Mouse (Mus musculus) monocyte, adult 2 months (primary cell): Measurements from ENCODE around the gene Rasa4.
"Not testable (repeated sequence)": the region's sequence is repeated elsewhere in the genome, so short reads cannot be mapped to it uniquely, and the experiment has no call there.

ENCODE experiments used
- DNase-seq, 2 experiments: peaks; one replicate each; pipeline ENCODE4 v3.0.0; 2022; ENCODE audit warnings: low spot score in 2 of 2, low read depth in 1 of 2

The Rasa4 gene

GRCm38 (mm10) chr5:136066404-136067148, 17.1 kb upstream of the Rasa4 start:
- not testable (repeated sequence) for DNase-seq

GRCm38 (mm10) chr5:136069411-136069810, 14.3 kb upstream of the Rasa4 start:
- DNase-seq: no peak

- DNase-seq: no peak
Measured at GRCm38 (mm10) chr5:136073051-136073450, 10.7 kb upstream of the Rasa4 start.

- no peak for DNase-seq
Measured at GRCm38 (mm10) chr5:136073526-136073925, 10.2 kb upstream of the Rasa4 start.

- DNase-seq: no peak
Measured at GRCm38 (mm10) chr5:136075076-136075475, 8.6 kb upstream of the Rasa4 start.

- DNase-seq: no peak
Measured at GRCm38 (mm10) chr5:136076284-136076683, 7.4 kb upstream of the Rasa4 start.

GRCm38 (mm10) chr5:136077001-136077550, 6.6 kb upstream of the Rasa4 start:
- no peak for DNase-seq

- no peak for DNase-seq
Measured at GRCm38 (mm10) chr5:136078136-136078535, 5.6 kb upstream of the Rasa4 start.

- DNase-seq: no peak
Measured at GRCm38 (mm10) chr5:136082345-136082744, 1.4 kb upstream of the Rasa4 start.

- peak in 1 of 2 experiments; percentile 46 for DNase-seq
Measured at GRCm38 (mm10) chr5:136084144-136084881, 597 bp downstream of the Rasa4 start.

- DNase-seq: peak; percentile 30 to 62
Measured at GRCm38 (mm10) chr5:136084891-136085651, 1.4 kb downstream of the Rasa4 start.

- DNase-seq: no peak
Measured at GRCm38 (mm10) chr5:136086290-136086689, 2.6 kb downstream of the Rasa4 start.

- no peak for DNase-seq
Measured at GRCm38 (mm10) chr5:136088821-136089575, 5.3 kb downstream of the Rasa4 start.

GRCm38 (mm10) chr5:136091927-136092326, 8.2 kb downstream of the Rasa4 start:
- no peak for DNase-seq

- DNase-seq: no peak
Measured at GRCm38 (mm10) chr5:136094249-136095010, 10.7 kb downstream of the Rasa4 start.

- DNase-seq: no peak
Measured at GRCm38 (mm10) chr5:136095089-136095488, 11.4 kb downstream of the Rasa4 start.

- no peak for DNase-seq
Measured at GRCm38 (mm10) chr5:136098536-136098935, 14.8 kb downstream of the Rasa4 start.

GRCm38 (mm10) chr5:136102099-136102820, 18.5 kb downstream of the Rasa4 start:
- DNase-seq: peak in 1 of 2 experiments; percentile 27

- peak; percentile 30 to 34 for DNase-seq
Measured at GRCm38 (mm10) chr5:136104511-136104910, 20.8 kb downstream of the Rasa4 start.
